Mouse (Mus musculus) hindbrain, embryonic 14.5 days (tissue): Measurements from ENCODE around the gene Slc8a3. TPM values are rescaled to one million over a fixed set of nuclear protein-coding genes. Genes with fewer than 3 reads are reported as not detected.

ENCODE experiments used
- ATAC-seq: fragments of 200-750 bp; cut with Nextera tagmentation; 2 replicates; pipeline ENCODE4 v1.8.0; 2017; ENCODE audit warnings: moderate number of reproducible peaks, mild to moderate bottlenecking, moderate TSS enrichment, moderate library complexity; ENCODE audit not compliant: low FRiP score
- DNase-seq: peaks from one replicate; pipeline ENCODE4 v3.0.0-alpha.2; 2015; ENCODE audit warnings: low spot score
- H3K27ac ChIP-seq: fragments of 300-500 bp; sonication (generic); 2 replicates; pipeline ENCODE4 v1.5.1; 2014; ENCODE audit warnings: mild to moderate bottlenecking, moderate library complexity
- H3K27me3 ChIP-seq: fragments of 300-500 bp; sonication (generic); 2 replicates; pipeline ENCODE4 v1.6.1; 2014; ENCODE audit warnings: mild to moderate bottlenecking, low read length, mixed read lengths; ENCODE audit not compliant: control insufficient read depth, insufficient read depth
- H3K36me3 ChIP-seq: fragments of 300-500 bp; sonication (generic); replicated peaks from 2 replicates; pipeline ENCODE4 v1.6.1; 2014; ENCODE audit not compliant: control insufficient read depth, insufficient read depth
- H3K4me1 ChIP-seq: fragments of 300-500 bp; sonication (generic); replicated peaks from 2 replicates; pipeline ENCODE4 v1.6.1; 2014; ENCODE audit warnings: antibody characterized with exemption, low read length, mixed read lengths; ENCODE audit not compliant: control insufficient read depth, insufficient read depth
- H3K4me2 ChIP-seq: fragments of 300-500 bp; sonication (generic); replicated peaks from 2 replicates; pipeline ENCODE4 v1.6.1; 2014; ENCODE audit warnings: mild to moderate bottlenecking, moderate library complexity
- H3K4me3 ChIP-seq: fragments of 300-500 bp; sonication (generic); replicated peaks from 2 replicates; pipeline ENCODE4 v1.5.1; 2014; ENCODE audit warnings: mild to moderate bottlenecking, low read length
- H3K9ac ChIP-seq: fragments of 300-500 bp; sonication (generic); 2 replicates; pipeline ENCODE4 v1.6.1; 2014
- H3K9me3 ChIP-seq: fragments of 300-500 bp; sonication (generic); 2 replicates; pipeline ENCODE4 v1.6.1; 2016; ENCODE audit warnings: low read length; ENCODE audit not compliant: control insufficient read depth
- WGBS: fragments of 180-500 bp; shearing (Covaris S2); extraction: QIAGEN DNeasy Blood & Tissue Kit; methylation state at CpG from one replicate; pipeline ENCODE4 v1.1.7; 2014; 5-methylcytosine and 5-hydroxymethylcytosine counted together
- polyA plus RNA-seq: library from polyadenylated mRNA; unstranded; fragments of >200 nt; fragmentation: Nextera tagmentation; extraction: Ambion mirVana; gene quantifications from 2 replicates; pipeline ENCODE4 v1.2.1, GENCODE M21; 2014

Gene Slc8a3
- polyA plus RNA-seq, 1 experiment from 2014 or later = 12.1 TPM

DNA sequence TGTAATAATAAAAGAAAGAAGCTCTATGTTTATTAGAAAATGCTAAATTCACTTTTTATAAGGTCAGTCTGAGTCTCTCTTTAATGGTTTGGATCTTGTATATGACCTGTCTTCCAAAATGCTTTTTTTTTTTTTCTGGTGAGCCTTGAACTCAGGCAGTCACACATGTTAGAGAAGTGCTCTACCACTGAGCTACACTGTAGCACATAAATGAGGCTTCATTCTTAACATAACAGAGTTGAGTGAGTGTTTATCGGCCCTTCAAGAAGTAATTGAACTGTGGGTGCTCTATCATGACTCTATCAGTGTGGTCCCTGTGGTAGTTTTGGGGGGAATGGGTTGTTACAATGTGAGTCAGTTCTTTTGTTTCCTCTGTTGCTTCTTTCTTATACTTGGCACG is 139.0 kb downstream of the Slc8a3 start:
- no peak for ATAC-seq
- H3K9ac ChIP-seq = no peak overlapping the region
- no peak overlapping the region for H3K4me3 ChIP-seq
- DNase-seq = no peak
- no peak overlapping the region for H3K27ac ChIP-seq
- H3K27me3 ChIP-seq = no peaks in the 10 kb centered on the region
- 84% methylated on average over 2 of the region's 2 CpGs for WGBS
- no peak overlapping the region for H3K4me2 ChIP-seq
- no peaks in the 10 kb centered on the region for H3K9me3 ChIP-seq
- no peaks in the 10 kb centered on the region for H3K4me1 ChIP-seq
- no peaks in the 10 kb centered on the region for H3K36me3 ChIP-seq

DNA sequence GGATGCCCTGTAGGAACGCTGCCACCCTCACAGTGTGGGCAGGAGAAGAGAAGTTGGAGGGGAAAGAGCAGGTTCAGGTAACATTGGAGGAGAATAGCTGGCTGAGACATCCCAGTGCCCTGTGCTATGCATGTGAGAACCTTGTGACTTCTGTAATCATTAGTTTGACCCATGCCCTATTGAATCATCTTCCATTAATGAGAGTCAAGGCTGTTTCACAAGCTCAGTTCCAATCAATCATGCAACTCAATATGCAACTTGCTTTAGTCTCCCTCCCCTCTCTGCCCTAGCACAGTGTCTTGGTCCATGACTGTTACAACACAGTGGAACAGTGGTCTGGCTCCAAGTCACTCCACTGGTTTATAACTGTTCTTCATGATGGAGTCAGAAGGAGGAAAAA is 143.3 kb downstream of the Slc8a3 start:
- Histone ChIP-seq H3K4me1 (no peaks in the 10 kb centered on the region), H3K27me3 (no peaks in the 10 kb centered on the region), H3K9me3 (no peaks in the 10 kb centered on the region), H3K4me3 (no peak overlapping the region), H3K9ac (no peak overlapping the region), H3K27ac (no peak overlapping the region), H3K4me2 (no peak overlapping the region), H3K36me3 (no peaks in the 10 kb centered on the region)
- 95% methylated on average over 1 of the region's 1 CpGs for WGBS
- DNase-seq (no peak), ATAC-seq (no peak)

DNA sequence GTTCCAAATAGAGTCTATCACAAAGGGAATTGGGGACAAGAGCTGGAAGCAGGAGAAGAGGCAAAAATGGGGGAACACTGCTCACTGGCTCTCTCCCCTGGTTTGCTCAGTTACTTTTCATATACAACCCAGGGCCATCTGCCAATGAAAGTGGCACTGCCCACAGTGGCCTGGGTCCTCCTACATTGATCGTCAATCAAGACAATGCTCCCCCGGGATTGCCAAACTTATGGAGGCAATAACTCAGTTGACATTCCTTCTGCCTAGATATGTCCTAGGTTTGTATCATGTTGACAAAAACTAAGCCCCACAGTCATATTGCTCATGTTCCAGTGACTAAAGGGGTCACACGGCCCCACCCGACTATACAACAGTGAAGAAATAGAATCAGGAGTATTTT is 144.0 kb downstream of the Slc8a3 start:
- no peak overlapping the region for H3K27ac ChIP-seq
- no peak overlapping the region for H3K9ac ChIP-seq
- H3K27me3 ChIP-seq = no peaks in the 10 kb centered on the region
- ATAC-seq (no peak), DNase-seq (no peak)
- H3K9me3 ChIP-seq = no peaks in the 10 kb centered on the region
- H3K4me1 ChIP-seq = no peaks in the 10 kb centered on the region
- H3K4me2 ChIP-seq = no peak overlapping the region
- 92% methylated on average over 4 of the region's 4 CpGs for WGBS
- no peak overlapping the region for H3K4me3 ChIP-seq
- no peaks in the 10 kb centered on the region for H3K36me3 ChIP-seq

DNA sequence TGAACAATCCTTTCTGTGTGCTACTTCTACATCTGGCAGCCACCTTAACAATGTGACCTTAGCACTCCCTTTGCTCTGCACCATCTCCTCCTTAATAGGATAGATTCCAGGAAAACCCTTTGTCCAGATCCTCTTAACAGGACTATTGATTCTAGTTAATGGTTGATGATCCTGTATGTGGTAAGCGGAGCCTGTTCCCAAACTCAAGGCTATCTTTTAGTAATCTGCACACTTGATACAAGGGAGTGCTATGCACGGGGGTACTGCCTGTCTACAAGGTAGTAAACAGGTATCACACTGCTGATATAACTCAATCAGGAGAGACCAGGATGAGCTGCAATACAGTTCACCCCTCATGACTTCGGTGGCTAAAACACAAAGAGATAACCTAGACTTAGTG is 144.6 kb downstream of the Slc8a3 start:
- DNase-seq (no peak), ATAC-seq (no peak)
- WGBS = 82% methylated on average over 3 of the region's 3 CpGs
- Histone ChIP-seq H3K9ac (no peak overlapping the region), H3K4me2 (no peak overlapping the region), H3K27me3 (no peaks in the 10 kb centered on the region), H3K27ac (no peak overlapping the region), H3K36me3 (no peaks in the 10 kb centered on the region), H3K4me3 (no peak overlapping the region), H3K9me3 (no peaks in the 10 kb centered on the region), H3K4me1 (no peaks in the 10 kb centered on the region)

DNA sequence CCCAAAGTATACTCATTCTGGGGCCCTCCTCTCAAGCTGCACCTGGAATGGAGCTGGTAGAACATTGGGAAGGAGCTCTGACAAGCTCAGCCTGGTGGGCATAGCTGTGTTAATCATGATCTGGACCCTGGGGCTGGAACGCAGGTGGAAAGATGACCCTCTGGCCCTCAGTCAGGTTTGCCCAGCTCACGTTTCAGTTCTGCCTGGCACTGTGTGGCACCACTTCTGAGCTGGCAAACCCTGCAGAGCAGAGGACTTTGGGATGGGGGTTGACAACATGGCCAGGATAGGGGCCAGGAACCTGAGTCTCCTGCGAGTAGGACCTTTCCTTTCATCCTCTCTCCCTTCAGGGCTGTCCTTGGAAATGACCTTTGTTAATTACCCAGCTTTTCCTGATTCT is 146.3 kb downstream of the Slc8a3 start:
- Histone ChIP-seq H3K9me3 (no peaks in the 10 kb centered on the region), H3K27ac (no peak overlapping the region), H3K4me2 (no peak overlapping the region), H3K4me1 (no peaks in the 10 kb centered on the region), H3K4me3 (no peak overlapping the region), H3K27me3 (no peaks in the 10 kb centered on the region), H3K9ac (no peak overlapping the region), H3K36me3 (no peaks in the 10 kb centered on the region)
- DNase-seq = no peak
- WGBS = 91% methylated on average over 3 of the region's 3 CpGs
- no peak for ATAC-seq

DNA sequence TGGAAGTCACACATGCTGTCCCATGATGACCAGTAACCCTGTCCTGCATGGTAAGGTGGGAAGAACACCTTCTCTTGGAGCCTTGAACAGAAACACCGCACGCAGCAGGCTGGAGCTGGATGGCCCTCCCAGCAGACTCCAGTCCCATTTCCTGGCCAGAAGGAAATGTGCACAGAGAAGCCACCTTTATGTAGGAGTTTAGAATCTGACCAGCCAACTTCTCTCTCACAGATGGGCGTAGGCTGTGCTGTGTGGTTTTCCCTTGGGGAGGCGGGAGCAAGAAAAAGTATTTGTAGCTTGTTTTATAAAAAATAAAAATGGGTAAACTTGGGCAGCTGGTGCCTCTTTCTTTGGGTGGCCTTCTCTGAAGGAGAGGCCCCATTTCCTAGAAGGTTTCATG is 146.9 kb downstream of the Slc8a3 start:
- H3K9me3 ChIP-seq = no peaks in the 10 kb centered on the region
- no peaks in the 10 kb centered on the region for H3K27me3 ChIP-seq
- no peaks in the 10 kb centered on the region for H3K36me3 ChIP-seq
- no peak overlapping the region for H3K4me3 ChIP-seq
- H3K9ac ChIP-seq = no peak overlapping the region
- DNase-seq (no peak), ATAC-seq (no peak)
- H3K4me2 ChIP-seq = no peak overlapping the region
- H3K4me1 ChIP-seq = no peaks in the 10 kb centered on the region
- no peak overlapping the region for H3K27ac ChIP-seq
- WGBS = 95% methylated on average over 4 of the region's 4 CpGs

DNA sequence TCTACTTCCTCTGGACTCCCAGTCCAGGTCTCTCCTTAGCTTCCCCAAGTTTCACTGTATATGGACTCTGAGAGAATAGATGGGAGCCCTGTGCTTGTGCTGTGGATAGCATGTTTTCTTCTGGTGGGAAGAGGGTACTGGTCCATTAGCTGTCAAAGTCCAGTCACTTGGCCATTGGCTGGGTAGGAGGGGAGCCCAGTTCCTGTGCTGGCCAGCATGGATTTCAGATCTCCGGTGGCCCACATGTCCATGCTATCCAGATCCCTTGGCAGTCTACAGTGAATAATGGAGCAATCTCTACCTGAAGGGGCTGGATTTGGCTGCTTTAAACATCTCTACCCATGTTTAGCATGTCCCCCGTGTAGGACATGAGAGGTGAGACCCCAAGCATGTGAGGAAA is 148.0 kb downstream of the Slc8a3 start:
- DNase-seq (no peak), ATAC-seq (no peak)
- no peak overlapping the region for H3K4me3 ChIP-seq
- H3K27me3 ChIP-seq = no peaks in the 10 kb centered on the region
- no peaks in the 10 kb centered on the region for H3K4me1 ChIP-seq
- no peaks in the 10 kb centered on the region for H3K9me3 ChIP-seq
- H3K9ac ChIP-seq = no peak overlapping the region
- H3K27ac ChIP-seq = no peak overlapping the region
- no peaks in the 10 kb centered on the region for H3K36me3 ChIP-seq
- WGBS = 83% methylated on average over 2 of the region's 2 CpGs
- H3K4me2 ChIP-seq = no peak overlapping the region

DNA sequence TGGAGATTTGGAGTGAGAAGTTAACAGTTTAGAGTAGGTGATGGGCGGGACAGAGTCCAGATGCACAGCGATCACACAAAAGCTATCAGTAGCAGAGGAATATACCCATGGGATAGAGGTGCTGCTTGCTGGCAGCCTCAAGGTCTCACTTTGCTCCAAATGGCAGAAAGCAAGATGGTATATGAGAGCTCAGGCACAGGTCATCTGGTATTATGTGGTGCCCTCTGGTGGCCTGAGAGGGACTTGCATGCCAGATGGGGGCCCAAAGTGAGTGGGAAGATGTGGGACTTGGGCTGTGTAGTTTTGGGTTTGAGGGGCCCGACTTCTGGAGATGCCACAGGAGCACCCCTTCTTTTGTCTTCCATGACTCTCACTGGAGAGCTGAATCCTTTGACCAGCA is 150.9 kb downstream of the Slc8a3 start:
- WGBS = 60% methylated on average over 3 of the region's 3 CpGs
- no peaks in the 10 kb centered on the region for H3K4me1 ChIP-seq
- H3K4me2 ChIP-seq = no peak overlapping the region
- no peaks in the 10 kb centered on the region for H3K36me3 ChIP-seq
- ATAC-seq (0 out of 2 replicates have a peak, but pooled peaks have one; percentile 40), DNase-seq (peak; percentile 72)
- no peak overlapping the region for H3K4me3 ChIP-seq
- no peaks in the 10 kb centered on the region for H3K27me3 ChIP-seq
- H3K9ac ChIP-seq = no peak overlapping the region
- no peaks in the 10 kb centered on the region for H3K9me3 ChIP-seq
- H3K27ac ChIP-seq = no peak overlapping the region

DNA sequence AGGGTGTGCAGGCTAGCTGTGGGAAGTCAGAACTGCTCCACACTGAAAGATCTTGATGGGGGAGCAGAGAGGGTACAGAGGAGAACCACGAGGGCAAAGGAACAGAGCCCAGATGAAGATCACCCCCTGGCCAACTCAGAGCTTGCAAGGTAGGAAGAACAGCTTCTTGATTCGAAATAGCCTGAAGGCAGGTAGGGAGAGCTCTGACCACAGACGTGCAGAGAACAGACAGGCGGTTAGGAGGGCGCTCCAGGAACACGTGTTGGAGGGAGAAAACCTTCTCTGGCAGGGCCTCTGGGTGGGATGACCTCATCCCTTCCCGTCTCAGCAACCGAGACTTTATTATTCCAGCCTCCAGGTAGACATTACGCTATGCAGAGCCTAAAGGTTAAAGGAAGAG is 157.7 kb downstream of the Slc8a3 start:
- Histone ChIP-seq H3K4me3 (no peak overlapping the region), H3K4me1 (0 out of 2 replicates have a peak, but pooled peaks cover 3% of the 10 kb centered on the region), H3K9me3 (no peaks in the 10 kb centered on the region), H3K9ac (no peak overlapping the region), H3K36me3 (no peaks in the 10 kb centered on the region), H3K27me3 (no peaks in the 10 kb centered on the region), H3K27ac (no peak overlapping the region), H3K4me2 (no peak overlapping the region)
- DNase-seq (no peak), ATAC-seq (no peak)
- 69% methylated on average over 9 of the region's 9 CpGs for WGBS

DNA sequence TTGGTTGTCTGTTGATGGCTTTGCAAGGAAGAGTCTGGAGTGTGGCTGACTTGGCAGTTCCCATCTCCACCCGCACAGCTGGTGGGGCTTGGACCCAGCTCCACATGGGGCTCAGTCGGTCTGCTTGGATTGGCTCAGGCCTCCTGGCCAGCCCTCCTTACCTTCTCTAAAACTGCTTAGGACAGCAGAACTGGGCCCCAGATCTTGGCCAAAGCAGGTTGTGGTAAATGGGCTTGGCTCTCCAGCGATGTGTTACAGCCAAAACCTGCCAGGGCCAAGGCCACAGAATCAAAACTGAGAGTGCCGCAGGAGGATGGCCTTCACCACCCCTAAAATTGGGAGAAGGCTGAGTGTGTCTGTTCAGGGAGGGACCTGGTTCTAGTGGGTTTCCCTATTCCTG is 159.1 kb downstream of the Slc8a3 start:
- H3K4me1 ChIP-seq = 0 out of 2 replicates have a peak, but pooled peaks cover 3% of the 10 kb centered on the region
- no peak overlapping the region for H3K4me2 ChIP-seq
- no peaks in the 10 kb centered on the region for H3K9me3 ChIP-seq
- H3K4me3 ChIP-seq = no peak overlapping the region
- no peaks in the 10 kb centered on the region for H3K36me3 ChIP-seq
- no peak overlapping the region for H3K9ac ChIP-seq
- H3K27ac ChIP-seq = no peak overlapping the region
- no peak for ATAC-seq
- WGBS = 95% methylated on average over 4 of the region's 4 CpGs
- H3K27me3 ChIP-seq = no peaks in the 10 kb centered on the region
- DNase-seq = no peak
